Mouse (Mus musculus): ENCODE data around the gene Ptprn2. TPM values are rescaled to one million over a fixed set of nuclear protein-coding genes. Genes with fewer than 3 reads are reported as not detected.

Ptprn2 gene
- polyA plus RNA-seq, 1 experiment from 2014 or later = 14.9 TPM

GRCm38 (mm10) chr12:117033172-117033571, 547.7 kb downstream of the Ptprn2 start:
- Histone ChIP-seq H3K27ac (peak overlapping the region; percentile 61), H3K9me3 (no peaks in the 10 kb centered on the region), H3K4me3 (replicated peaks) (no peak overlapping the region), H3K4me2 (replicated peaks) (no peak overlapping the region), H3K27me3 (no peaks in the 10 kb centered on the region), H3K4me1 (replicated peaks) (peaks cover 44% of the 10 kb centered on the region), H3K36me3 (no peaks in the 10 kb centered on the region), H3K9ac (replicated peaks) (no peak overlapping the region)
- no peak for ATAC-seq
- WGBS = 95% methylated on average over 1 of the region's 1 CpGs

DNA sequence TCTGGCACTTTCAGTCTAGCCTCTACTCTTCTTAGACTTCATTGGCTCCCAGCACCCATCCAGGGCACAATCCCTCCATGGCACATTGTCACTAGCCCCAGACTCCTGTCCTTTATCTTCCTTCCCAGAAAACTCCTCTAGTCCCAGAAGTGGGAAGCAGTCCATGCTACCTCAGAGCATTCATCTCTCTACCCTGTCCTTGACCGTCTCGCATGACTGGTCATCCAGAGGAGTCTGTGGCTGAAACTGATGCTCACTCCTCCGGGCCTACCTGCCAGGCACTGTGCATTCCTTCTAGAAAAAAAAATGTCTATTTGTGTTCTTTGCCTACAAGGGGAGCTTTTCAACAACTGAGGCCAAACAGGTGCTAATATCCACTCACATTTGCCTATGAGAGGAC, 549.0 kb downstream of the Ptprn2 start:
- Histone ChIP-seq H3K27me3 (no peaks in the 10 kb centered on the region), H3K27ac (no peak overlapping the region), H3K4me2 (replicated peaks) (no peak overlapping the region), H3K9ac (replicated peaks) (no peak overlapping the region), H3K4me3 (replicated peaks) (no peak overlapping the region), H3K9me3 (no peaks in the 10 kb centered on the region), H3K36me3 (no peaks in the 10 kb centered on the region), H3K4me1 (replicated peaks) (peaks cover 39% of the 10 kb centered on the region)
- no peak for ATAC-seq
- WGBS = 88% methylated on average over 3 of the region's 3 CpGs

DNA sequence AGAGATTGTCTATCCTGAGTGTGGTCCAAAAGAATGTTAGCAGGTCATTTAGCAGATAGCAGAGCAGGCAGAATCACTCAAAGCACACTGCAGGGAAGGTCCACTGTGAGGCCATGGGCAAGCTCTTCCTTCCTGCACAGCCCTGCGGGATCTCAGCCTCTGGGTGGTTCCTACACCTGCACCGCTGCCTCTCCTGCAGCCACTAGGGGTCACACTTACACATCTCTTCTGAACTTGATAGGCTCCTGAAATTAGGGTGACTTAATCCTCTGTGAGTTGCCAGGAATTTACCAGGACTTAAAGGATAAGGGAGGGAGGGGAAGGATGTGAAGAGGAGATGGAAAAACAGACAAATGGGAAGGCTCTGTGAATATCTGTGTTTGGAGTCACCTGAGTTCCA, 549.7 kb downstream of the Ptprn2 start:
- Histone ChIP-seq H3K9me3 (no peaks in the 10 kb centered on the region), H3K4me1 (replicated peaks) (peaks cover 37% of the 10 kb centered on the region), H3K27ac (no peak overlapping the region), H3K4me3 (replicated peaks) (no peak overlapping the region), H3K9ac (replicated peaks) (no peak overlapping the region), H3K36me3 (no peaks in the 10 kb centered on the region), H3K4me2 (replicated peaks) (no peak overlapping the region), H3K27me3 (no peaks in the 10 kb centered on the region)
- WGBS = 0% methylated on average over 2 of the region's 2 CpGs
- ATAC-seq = peak; percentile 63

DNA sequence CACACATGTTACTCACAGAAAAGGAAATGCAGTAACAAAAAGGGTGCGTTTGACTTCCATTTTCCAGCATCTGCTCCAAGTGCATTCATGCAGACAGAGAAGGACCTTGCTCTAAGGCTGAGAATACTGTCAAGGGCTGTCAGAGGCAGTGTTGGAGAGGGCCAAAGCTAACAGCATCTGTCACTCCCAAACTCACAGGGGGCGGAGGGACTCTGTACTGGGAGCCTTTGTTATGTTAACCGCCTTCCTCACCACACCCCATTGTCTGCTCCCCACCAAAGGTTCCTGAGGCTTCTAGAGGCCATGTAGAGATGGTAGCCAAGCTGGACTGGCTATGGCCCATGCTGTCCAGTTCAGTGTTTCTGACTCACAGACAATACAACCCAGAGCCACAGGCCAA, 553.9 kb downstream of the Ptprn2 start:
- WGBS = 7% methylated on average over 3 of the region's 3 CpGs
- H3K9ac ChIP-seq (replicated peaks) = no peak overlapping the region
- H3K27me3 ChIP-seq = no peaks in the 10 kb centered on the region
- H3K9me3 ChIP-seq = no peaks in the 10 kb centered on the region
- H3K27ac ChIP-seq = peak overlapping the region; percentile 72
- H3K4me2 ChIP-seq (replicated peaks) = no peak overlapping the region
- ATAC-seq = peak; percentile 74; the same call in 1 of the 2 replicates
- H3K36me3 ChIP-seq = no peaks in the 10 kb centered on the region
- peaks cover 26% of the 10 kb centered on the region for H3K4me1 ChIP-seq (replicated peaks)
- no peak overlapping the region for H3K4me3 ChIP-seq (replicated peaks)

GRCm38 (mm10) chr12:117041409-117041808, 555.9 kb downstream of the Ptprn2 start:
- Histone ChIP-seq H3K9ac (replicated peaks) (no peak overlapping the region), H3K4me3 (replicated peaks) (no peak overlapping the region), H3K9me3 (no peaks in the 10 kb centered on the region), H3K27me3 (no peaks in the 10 kb centered on the region), H3K4me2 (replicated peaks) (no peak overlapping the region), H3K4me1 (replicated peaks) (peaks cover 13% of the 10 kb centered on the region), H3K27ac (no peak overlapping the region), H3K36me3 (no peaks in the 10 kb centered on the region)
- WGBS = 94% methylated on average over 2 of the region's 2 CpGs
- no peak for ATAC-seq

DNA sequence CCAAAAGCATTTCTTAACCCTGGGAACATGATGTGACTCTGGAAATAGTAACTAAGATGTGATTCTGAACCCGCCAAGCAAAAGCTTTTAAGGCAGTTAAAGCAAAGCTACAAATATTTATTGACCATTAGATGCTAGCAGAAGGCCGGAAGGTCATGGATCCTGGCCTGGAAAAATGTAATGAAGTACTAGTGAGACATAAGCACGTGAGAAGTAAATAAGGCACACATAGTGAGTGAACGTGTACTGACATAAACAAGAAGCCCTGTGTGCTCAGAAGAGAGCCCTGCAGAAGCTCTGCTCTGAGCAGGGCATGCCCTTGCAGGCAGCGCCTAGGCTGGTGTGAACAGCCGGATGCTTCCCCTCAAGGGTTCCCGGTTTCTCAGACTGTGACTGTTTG, 557.2 kb downstream of the Ptprn2 start:
- Histone ChIP-seq H3K27ac (no peak overlapping the region), H3K36me3 (no peaks in the 10 kb centered on the region), H3K4me1 (replicated peaks) (peaks cover 24% of the 10 kb centered on the region), H3K9me3 (no peaks in the 10 kb centered on the region), H3K9ac (replicated peaks) (no peak overlapping the region), H3K4me3 (replicated peaks) (no peak overlapping the region), H3K27me3 (no peaks in the 10 kb centered on the region), H3K4me2 (replicated peaks) (no peak overlapping the region)
- WGBS = 82% methylated on average over 7 of the region's 7 CpGs
- no peak for ATAC-seq

- Histone ChIP-seq H3K4me3 (replicated peaks) (no peak overlapping the region), H3K4me2 (replicated peaks) (peak overlapping the region; percentile 1; the same call in 1 of the 2 replicates), H3K9ac (replicated peaks) (peak overlapping the region; percentile 51), H3K4me1 (replicated peaks) (peaks cover 29% of the 10 kb centered on the region), H3K27ac (peak overlapping the region; percentile 93), H3K36me3 (no peaks in the 10 kb centered on the region), H3K9me3 (no peaks in the 10 kb centered on the region), H3K27me3 (no peaks in the 10 kb centered on the region)
- WGBS = 0% methylated on average over 3 of the region's 3 CpGs
- peak; percentile 88 for ATAC-seq
Measured at GRCm38 (mm10) chr12:117047384-117048251, 562.1 kb downstream of the Ptprn2 start.

DNA sequence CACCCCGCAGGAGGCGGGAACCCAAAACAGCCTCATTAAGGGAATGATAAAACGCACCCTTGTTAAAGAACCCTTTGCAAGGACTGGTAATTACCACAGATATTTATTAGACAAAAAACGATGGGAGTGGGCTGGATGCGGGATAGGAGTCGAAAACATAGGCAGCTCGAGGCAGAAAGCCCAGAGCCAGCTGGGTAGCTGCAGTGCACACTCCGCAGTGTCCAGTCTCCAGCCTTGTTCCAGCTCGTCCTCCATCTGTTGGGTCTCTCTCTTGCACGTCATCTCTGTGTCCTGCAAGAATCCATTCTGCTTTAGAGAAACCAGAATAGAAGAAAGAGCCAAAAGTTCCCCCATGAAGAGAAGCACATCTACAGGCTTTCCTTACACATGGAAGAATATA, 564.3 kb downstream of the Ptprn2 start:
- 79% methylated on average over 10 of the region's 10 CpGs for WGBS
- no peak overlapping the region for H3K9ac ChIP-seq (replicated peaks)
- H3K4me1 ChIP-seq (replicated peaks) = peaks cover 52% of the 10 kb centered on the region
- no peak for ATAC-seq
- H3K9me3 ChIP-seq = no peaks in the 10 kb centered on the region
- no peak overlapping the region for H3K4me2 ChIP-seq (replicated peaks)
- H3K27me3 ChIP-seq = no peaks in the 10 kb centered on the region
- no peak overlapping the region for H3K4me3 ChIP-seq (replicated peaks)
- 0 out of 2 replicates have a peak overlapping the region, but pooled peaks have one; percentile 22 for H3K27ac ChIP-seq
- H3K36me3 ChIP-seq = no peaks in the 10 kb centered on the region

- no peak; the same call in 1 of the 2 replicates for ATAC-seq
- H3K4me3 ChIP-seq (replicated peaks) = no peak overlapping the region
- WGBS = 32% methylated on average over 9 of the region's 9 CpGs
- no peaks in the 10 kb centered on the region for H3K36me3 ChIP-seq
- H3K27ac ChIP-seq = peak overlapping the region; percentile 94
- peaks cover 50% of the 10 kb centered on the region for H3K4me1 ChIP-seq (replicated peaks)
- H3K4me2 ChIP-seq (replicated peaks) = peak overlapping the region; percentile 38
- peak overlapping the region; percentile 39; the same call in 1 of the 2 replicates for H3K9ac ChIP-seq (replicated peaks)
- no peaks in the 10 kb centered on the region for H3K9me3 ChIP-seq
- H3K27me3 ChIP-seq = no peaks in the 10 kb centered on the region
Measured at GRCm38 (mm10) chr12:117053223-117053850, 567.8 kb downstream of the Ptprn2 start.

DNA sequence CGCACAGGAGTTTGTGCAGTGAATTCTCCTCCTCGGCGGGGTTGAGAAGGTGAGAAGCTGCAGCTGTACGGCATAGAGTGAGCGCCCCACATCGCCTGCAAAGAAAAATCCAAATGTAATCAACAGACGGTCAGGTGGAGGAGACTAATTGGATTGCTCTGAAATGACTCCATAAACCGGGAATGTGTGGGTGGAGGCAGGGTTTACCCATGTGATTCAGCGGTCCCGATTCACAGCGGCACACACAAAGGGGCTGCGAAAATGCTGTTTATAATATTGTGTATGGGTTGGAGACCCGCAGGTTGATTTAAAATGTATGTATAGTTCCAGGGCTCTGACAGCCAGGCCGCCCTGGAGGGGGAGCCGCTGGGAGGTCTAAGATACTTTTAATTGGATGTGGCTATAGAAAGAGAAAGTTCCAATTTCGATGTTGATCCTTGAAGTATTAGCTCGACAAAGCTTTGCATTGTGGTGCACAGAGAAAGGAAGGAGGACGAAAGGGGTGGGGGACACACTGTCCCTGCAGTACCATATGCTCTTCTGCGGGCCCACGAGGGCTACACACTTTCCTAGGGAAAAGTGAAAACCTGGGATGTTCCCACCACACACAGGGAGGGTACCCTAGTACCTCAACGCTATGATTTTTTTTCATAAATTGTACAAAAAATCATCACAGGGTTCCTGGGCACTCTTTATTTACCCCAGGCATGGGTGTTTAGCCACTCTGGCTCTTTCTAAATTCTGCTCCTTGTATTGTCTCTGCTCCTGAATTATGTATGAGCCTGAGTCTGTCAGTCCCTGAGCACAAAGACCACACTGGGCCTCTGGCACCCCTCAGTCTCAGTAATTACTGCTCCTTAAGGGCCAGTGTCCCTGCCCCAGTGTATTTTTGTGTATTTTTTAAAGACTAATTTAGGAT, 568.6 kb downstream of the Ptprn2 start:
- H3K9ac ChIP-seq (replicated peaks) = peak overlapping the region; percentile 39
- H3K4me2 ChIP-seq (replicated peaks) = peak overlapping the region; percentile 38
- ATAC-seq = peak; percentile 87
- peaks cover 56% of the 10 kb centered on the region for H3K4me1 ChIP-seq (replicated peaks)
- 3% methylated on average over 21 of the region's 21 CpGs for WGBS
- peak overlapping the region; percentile 94 for H3K27ac ChIP-seq
- H3K4me3 ChIP-seq (replicated peaks) = no peak overlapping the region
- no peaks in the 10 kb centered on the region for H3K9me3 ChIP-seq
- H3K36me3 ChIP-seq = no peaks in the 10 kb centered on the region
- H3K27me3 ChIP-seq = no peaks in the 10 kb centered on the region

GRCm38 (mm10) chr12:117054925-117055570, 569.5 kb downstream of the Ptprn2 start:
- H3K4me2 ChIP-seq (replicated peaks) = no peak overlapping the region

More at GRCm38 (mm10) chr12:117054925-117055570, 569.5 kb downstream of the Ptprn2 start:
- peak; percentile 38 for ATAC-seq
- Histone ChIP-seq H3K9me3 (no peaks in the 10 kb centered on the region), H3K4me1 (replicated peaks) (peaks cover 57% of the 10 kb centered on the region), H3K4me3 (replicated peaks) (no peak overlapping the region), H3K36me3 (no peaks in the 10 kb centered on the region), H3K27ac (peak overlapping the region; percentile 94), H3K9ac (replicated peaks) (no peak overlapping the region), H3K27me3 (no peaks in the 10 kb centered on the region)
- WGBS = 50% methylated on average over 10 of the region's 10 CpGs

Data from midbrain, embryonic 13.5 days (tissue).